Mouse (Mus musculus): Measurements from ENCODE around the gene Hsd17b13. TPM values are rescaled to one million over a fixed set of nuclear protein-coding genes. Genes with fewer than 3 reads are reported as not detected.

Gene Hsd17b13
- total RNA-seq, 2 experiments from 2014 or later, result not detected

Other genes starting within 250 kb of the Hsd17b13 start
- 2.1 and 2.2 TPM in 2 replicates for gene Klhl8, start 66.2 kb downstream of the Hsd17b13 start, total RNA-seq (2014; fragmentation: Nextera tagmentation)
- 3.6 and 8.5 TPM in 2 replicates for gene Klhl8, start 66.2 kb downstream of the Hsd17b13 start, total RNA-seq (2017)
- 4.9 and 5.6 TPM in 2 replicates for gene Hsd17b11, start 44.5 kb upstream of the Hsd17b13 start, total RNA-seq (2014; fragmentation: Nextera tagmentation)
- 10.9 and 23.0 TPM in 2 replicates for gene Hsd17b11, start 44.5 kb upstream of the Hsd17b13 start, total RNA-seq (2017)
- gene Nudt9, start 68.9 kb upstream of the Hsd17b13 start, total RNA-seq (2014; fragmentation: Nextera tagmentation), result 117 and 120 TPM in 2 replicates
- 159 and 167 TPM in 2 replicates for gene Nudt9, start 68.9 kb upstream of the Hsd17b13 start, total RNA-seq (2017)
- not detected in 2 replicates for gene Gm17660, start 100.2 kb upstream of the Hsd17b13 start, total RNA-seq (2014; fragmentation: Nextera tagmentation)
- not detected in 2 replicates for gene Gm17660, start 100.2 kb upstream of the Hsd17b13 start, total RNA-seq (2017)
- not detected in 2 replicates for gene Sparcl1, start 136.3 kb upstream of the Hsd17b13 start, total RNA-seq (2014; fragmentation: Nextera tagmentation)
- not detected in 2 replicates for gene Sparcl1, start 136.3 kb upstream of the Hsd17b13 start, total RNA-seq (2017)
- not detected in 2 replicates for gene Dspp, start 193.3 kb upstream of the Hsd17b13 start, total RNA-seq (2014; fragmentation: Nextera tagmentation)
- gene Dspp, start 193.3 kb upstream of the Hsd17b13 start, total RNA-seq (2017), result not detected in 2 replicates
- not detected in 2 replicates for gene Dmp1, start 225.2 kb upstream of the Hsd17b13 start, total RNA-seq (2014; fragmentation: Nextera tagmentation)
- gene Dmp1, start 225.2 kb upstream of the Hsd17b13 start, total RNA-seq (2017), result not detected in 2 replicates